Mouse (Mus musculus) testis, adult 2 months (tissue): Measurements from ENCODE around the gene Rprd1b.

Source experiments
- CTCF ChIP-seq: fragments of 200-500 bp; IDR thresholded peaks from 2 replicates; pipeline ENCODE4 v1.5.1; 2012; ENCODE audit warnings: low read depth, mild to moderate bottlenecking, inconsistent platforms, low read length, moderate library complexity; ENCODE audit not compliant: control insufficient read depth, insufficient read depth, insufficient replicate concordance
- POLR2A ChIP-seq: fragments of 200-500 bp; IDR thresholded peaks from 2 replicates; pipeline ENCODE4 v1.6.1; 2012; ENCODE audit warnings: low read depth, mild to moderate bottlenecking, inconsistent platforms, low read length, moderate library complexity; ENCODE audit not compliant: control insufficient read depth

- TF ChIP-seq CTCF, result no peak
- TF ChIP-seq POLR2A, result no peak
These were observed 73.5 kb downstream of the Rprd1b start for GRCm38 (mm10) chr2:158101768-158102167.
